Mouse (Mus musculus) forebrain, embryonic 12.5 days (tissue): ENCODE data around the gene Pdzd7. TPM values are rescaled to one million over a fixed set of nuclear protein-coding genes. Genes with fewer than 3 reads are reported as not detected.
A peak's percentile ranks its signal among the peaks of the same experiment; 100 is the strongest.

Experiments
- ATAC-seq: fragments of 200-750 bp; cut with Nextera tagmentation; 2 replicates; pipeline ENCODE4 v1.8.0; 2017; ENCODE audit warnings: moderate TSS enrichment; ENCODE audit not compliant: low FRiP score
- H3K27ac ChIP-seq: fragments of 300-500 bp; sonication (generic); 2 replicates; pipeline ENCODE4 v1.5.1; 2016; ENCODE audit warnings: mild to moderate bottlenecking
- H3K27me3 ChIP-seq: fragments of 300-500 bp; sonication (generic); 2 replicates; pipeline ENCODE4 v1.6.1; 2016; ENCODE audit warnings: mild to moderate bottlenecking
- H3K36me3 ChIP-seq: fragments of 300-500 bp; sonication (generic); replicated peaks from 2 replicates; pipeline ENCODE4 v1.6.1; 2016; ENCODE audit warnings: mild to moderate bottlenecking
- H3K4me1 ChIP-seq: fragments of 300-500 bp; sonication (generic); 2 replicates; pipeline ENCODE4 v1.6.1; 2016
- H3K4me2 ChIP-seq: fragments of 300-500 bp; sonication (generic); 2 replicates; pipeline ENCODE4 v1.6.1; 2016; ENCODE audit warnings: mild to moderate bottlenecking, moderate library complexity
- H3K4me3 ChIP-seq: fragments of 300-500 bp; sonication (generic); replicated peaks from 2 replicates; pipeline ENCODE4 v1.5.1; 2016; ENCODE audit warnings: mild to moderate bottlenecking
- H3K9ac ChIP-seq: fragments of 300-500 bp; sonication (generic); 2 replicates; pipeline ENCODE4 v1.6.1; 2016; ENCODE audit warnings: mild to moderate bottlenecking
- H3K9me3 ChIP-seq: fragments of 300-500 bp; sonication (generic); 2 replicates; pipeline ENCODE4 v1.6.1; 2016
- WGBS: fragments of 180-500 bp; shearing (Covaris S2); methylation state at CpG from one replicate; pipeline ENCODE4 v1.1.7; 2016; 5-methylcytosine and 5-hydroxymethylcytosine counted together
- polyA plus RNA-seq: library from polyadenylated mRNA; unstranded; fragments of >200 nt; fragmentation: Nextera tagmentation; extraction: Ambion mirVana; gene quantifications from 2 replicates; pipeline ENCODE4 v1.2.1, GENCODE M21; 2016

Pdzd7 gene
- polyA plus RNA-seq, 1 experiment from 2014 or later = 0.50 TPM

- 89% methylated on average over 11 of the region's 11 CpGs for WGBS
- H3K4me1 ChIP-seq = no peaks in the 10 kb centered on the region
- H3K9ac ChIP-seq = no peak overlapping the region
- H3K4me2 ChIP-seq = no peak overlapping the region
- no peak overlapping the region for H3K4me3 ChIP-seq
- no peak for ATAC-seq
- peaks cover 61% of the 10 kb centered on the region for H3K36me3 ChIP-seq
- no peaks in the 10 kb centered on the region for H3K27me3 ChIP-seq
- no peak overlapping the region for H3K27ac ChIP-seq
- no peaks in the 10 kb centered on the region for H3K9me3 ChIP-seq
These were observed 47.7 kb downstream of the Pdzd7 start for GRCm38 (mm10) chr19:44997786-44998185.

- Histone ChIP-seq H3K9ac (no peak overlapping the region), H3K4me2 (no peak overlapping the region; the same call in 1 of the 2 replicates), H3K4me3 (no peak overlapping the region), H3K27ac (no peak overlapping the region), H3K36me3 (peaks cover 23% of the 10 kb centered on the region), H3K4me1 (peaks cover 29% of the 10 kb centered on the region), H3K9me3 (no peaks in the 10 kb centered on the region), H3K27me3 (peaks cover 3% of the 10 kb centered on the region; the same call in 1 of the 2 replicates)
- WGBS = 64% methylated on average over 7 of the region's 7 CpGs
- no peak for ATAC-seq
These were observed 52.8 kb downstream of the Pdzd7 start for GRCm38 (mm10) chr19:44992712-44993111.

GRCm38 (mm10) chr19:44992246-44992645 lies 53.3 kb downstream of the Pdzd7 start:
- WGBS = 60% methylated on average over 7 of the region's 7 CpGs
- ATAC-seq = no peak
- Histone ChIP-seq H3K27me3 (peaks cover 3% of the 10 kb centered on the region; the same call in 1 of the 2 replicates), H3K4me2 (no peak overlapping the region; the same call in 1 of the 2 replicates), H3K9ac (no peak overlapping the region), H3K36me3 (peaks cover 18% of the 10 kb centered on the region), H3K27ac (no peak overlapping the region), H3K4me3 (no peak overlapping the region), H3K4me1 (peaks cover 29% of the 10 kb centered on the region), H3K9me3 (no peaks in the 10 kb centered on the region)

GRCm38 (mm10) chr19:44991031-44991430 lies 54.5 kb downstream of the Pdzd7 start:
- Histone ChIP-seq H3K36me3 (peaks cover 10% of the 10 kb centered on the region; the same call in 1 of the 2 replicates), H3K27me3 (peaks cover 9% of the 10 kb centered on the region; the same call in 1 of the 2 replicates), H3K4me1 (peaks cover 29% of the 10 kb centered on the region), H3K9me3 (no peaks in the 10 kb centered on the region), H3K27ac (no peak overlapping the region), H3K4me3 (no peak overlapping the region), H3K9ac (0 out of 2 replicates have a peak overlapping the region, but pooled peaks have one; percentile 83), H3K4me2 (no peak overlapping the region)
- 83% methylated on average over 8 of the region's 8 CpGs for WGBS
- ATAC-seq = no peak

GRCm38 (mm10) chr19:44989567-44990495 lies 55.7 kb downstream of the Pdzd7 start:
- Histone ChIP-seq H3K27ac (no peak overlapping the region), H3K4me1 (peaks cover 29% of the 10 kb centered on the region), H3K27me3 (peaks cover 9% of the 10 kb centered on the region; the same call in 1 of the 2 replicates), H3K4me2 (peak overlapping the region; percentile 97), H3K4me3 (peak overlapping the region; percentile 69), H3K36me3 (peaks cover 10% of the 10 kb centered on the region; the same call in 1 of the 2 replicates), H3K9me3 (no peaks in the 10 kb centered on the region), H3K9ac (peak overlapping the region; percentile 83)
- ATAC-seq = 0 out of 2 replicates have a peak, but pooled peaks have one; percentile 12
- 6% methylated on average over 21 of the region's 22 CpGs for WGBS

GRCm38 (mm10) chr19:44988831-44989566 lies 56.5 kb downstream of the Pdzd7 start, which contains the start of gene Sema4g:
Sema4g (plus strand) TSS chr19:44989101.
- no peaks in the 10 kb centered on the region for H3K9me3 ChIP-seq
- peak within 1 kb of the TSS; percentile 31; the same call in 1 of the 2 replicates for H3K27ac ChIP-seq
- H3K27me3 ChIP-seq = peaks cover 9% of the 10 kb centered on the region; the same call in 1 of the 2 replicates
- peak within 1 kb of the TSS; percentile 69 for H3K4me3 ChIP-seq
- H3K9ac ChIP-seq = peak within 1 kb of the TSS; percentile 83
- peaks cover 15% of the 10 kb centered on the region; the same call in 1 of the 2 replicates for H3K36me3 ChIP-seq
- peak; percentile 89 for ATAC-seq
- WGBS = under 1% methylated on average over 49 of the region's 58 CpGs
- H3K4me2 ChIP-seq = peak within 1 kb of the TSS; percentile 97
- H3K4me1 ChIP-seq = peaks cover 29% of the 10 kb centered on the region

- H3K4me3 ChIP-seq = peak overlapping the region; percentile 69
- H3K4me2 ChIP-seq = peak overlapping the region; percentile 97
- no peak overlapping the region; the same call in 1 of the 2 replicates for H3K27ac ChIP-seq
- no peak for ATAC-seq
- H3K9ac ChIP-seq = no peak overlapping the region
- peaks cover 15% of the 10 kb centered on the region; the same call in 1 of the 2 replicates for H3K36me3 ChIP-seq
- WGBS = 39% methylated on average over 9 of the region's 9 CpGs
- no peaks in the 10 kb centered on the region for H3K9me3 ChIP-seq
- H3K4me1 ChIP-seq = peaks cover 29% of the 10 kb centered on the region
- peaks cover 9% of the 10 kb centered on the region; the same call in 1 of the 2 replicates for H3K27me3 ChIP-seq
These were observed 57.2 kb downstream of the Pdzd7 start for GRCm38 (mm10) chr19:44988321-44988720.

- peaks cover 12% of the 10 kb centered on the region; the same call in 1 of the 2 replicates for H3K36me3 ChIP-seq
- no peak for ATAC-seq
- H3K9me3 ChIP-seq = no peaks in the 10 kb centered on the region
- H3K4me1 ChIP-seq = peaks cover 29% of the 10 kb centered on the region
- H3K4me2 ChIP-seq = no peak overlapping the region
- peaks cover 9% of the 10 kb centered on the region; the same call in 1 of the 2 replicates for H3K27me3 ChIP-seq
- WGBS = 62% methylated on average over 6 of the region's 6 CpGs
- H3K9ac ChIP-seq = no peak overlapping the region
- no peak overlapping the region for H3K4me3 ChIP-seq
- H3K27ac ChIP-seq = no peak overlapping the region
These were observed 57.7 kb downstream of the Pdzd7 start for GRCm38 (mm10) chr19:44987851-44988250.

GRCm38 (mm10) chr19:44987004-44987403 lies 58.5 kb downstream of the Pdzd7 start:
- Histone ChIP-seq H3K27me3 (peaks cover 9% of the 10 kb centered on the region; the same call in 1 of the 2 replicates), H3K27ac (no peak overlapping the region), H3K9ac (no peak overlapping the region), H3K4me1 (peaks cover 29% of the 10 kb centered on the region), H3K36me3 (peaks cover 10% of the 10 kb centered on the region), H3K9me3 (no peaks in the 10 kb centered on the region), H3K4me2 (no peak overlapping the region), H3K4me3 (no peak overlapping the region)
- 75% methylated on average over 6 of the region's 6 CpGs for WGBS
- ATAC-seq = no peak

- H3K9ac ChIP-seq = no peak overlapping the region
- H3K4me3 ChIP-seq = no peak overlapping the region
- no peaks in the 10 kb centered on the region for H3K9me3 ChIP-seq
- ATAC-seq = no peak
- 77% methylated on average over 5 of the region's 5 CpGs for WGBS
- no peak overlapping the region for H3K27ac ChIP-seq
- no peak overlapping the region for H3K4me2 ChIP-seq
- peaks cover 25% of the 10 kb centered on the region for H3K36me3 ChIP-seq
- H3K4me1 ChIP-seq = peaks cover 14% of the 10 kb centered on the region
- H3K27me3 ChIP-seq = peaks cover 7% of the 10 kb centered on the region; the same call in 1 of the 2 replicates
These were observed 60.1 kb downstream of the Pdzd7 start for GRCm38 (mm10) chr19:44985159-44985988.

- H3K27ac ChIP-seq = no peak overlapping the region
- 94% methylated on average over 4 of the region's 4 CpGs for WGBS
- H3K4me1 ChIP-seq = 0 out of 2 replicates have a peak, but pooled peaks cover 4% of the 10 kb centered on the region
- H3K4me3 ChIP-seq = no peak overlapping the region
- H3K36me3 ChIP-seq = peaks cover 32% of the 10 kb centered on the region
- no peaks in the 10 kb centered on the region for H3K9me3 ChIP-seq
- H3K9ac ChIP-seq = no peak overlapping the region
- no peak for ATAC-seq
- H3K27me3 ChIP-seq = 0 out of 2 replicates have a peak, but pooled peaks cover 5% of the 10 kb centered on the region
- H3K4me2 ChIP-seq = no peak overlapping the region
These were observed 61.1 kb downstream of the Pdzd7 start for GRCm38 (mm10) chr19:44984420-44984819.
